Mouse (Mus musculus) myocyte (in vitro differentiated cells): ENCODE results near the gene Gstm4. TPM values are rescaled to one million over a fixed set of nuclear protein-coding genes. Genes with fewer than 3 reads are reported as not detected.

ENCODE experiments used
- H3K27me3 ChIP-seq: one replicate; pipeline ENCODE4 v1.6.1; 2011; ENCODE audit not compliant: control insufficient read depth, insufficient read depth, insufficient read length
- H3K36me3 ChIP-seq: one replicate; pipeline ENCODE4 v1.6.1; 2011; ENCODE audit not compliant: control insufficient read depth, insufficient read depth
- H3K4me2 ChIP-seq: one replicate; pipeline ENCODE4 v1.6.1; 2011; ENCODE audit warnings: low read depth, control low read depth
- H3K4me3 ChIP-seq: one replicate; pipeline ENCODE4 v1.5.1; 2011; ENCODE audit warnings: mild to moderate bottlenecking, control low read depth, moderate library complexity
- H3K79me2 ChIP-seq: one replicate; pipeline ENCODE4 v1.6.1; 2011; ENCODE audit not compliant: control insufficient read depth, insufficient read depth
- H3ac ChIP-seq: one replicate; pipeline ENCODE4 v1.6.1; 2011; ENCODE audit not compliant: control insufficient read depth, insufficient read length
- CEBPB ChIP-seq: IDR thresholded peaks from 2 replicates; pipeline ENCODE4 v1.6.1; 2011; ENCODE audit warnings: mild to moderate bottlenecking, moderate library complexity; ENCODE audit not compliant: poor library complexity, insufficient read depth, severe bottlenecking
- E2F4 ChIP-seq: IDR thresholded peaks from one replicate; pipeline ENCODE4 v1.6.1; 2011; ENCODE audit warnings: mild to moderate bottlenecking, control low read depth, moderate library complexity; ENCODE audit not compliant: insufficient read depth
- MAX ChIP-seq: IDR thresholded peaks from one replicate; pipeline ENCODE4 v1.6.1; 2011; ENCODE audit warnings: low read depth, mild to moderate bottlenecking, control low read depth
- MYOD1 ChIP-seq, 3 experiments: IDR thresholded peaks; one replicate each; pipeline ENCODE4 v1.6.1; 2011; ENCODE audit warnings: control low read depth in 2 of 3, low read depth in 2 of 3, mild to moderate bottlenecking in 2 of 3, moderate library complexity in 1 of 3; ENCODE audit not compliant: insufficient read length in 2 of 3, control insufficient read depth in 1 of 3
- MYOG ChIP-seq, 3 experiments: IDR thresholded peaks; one replicate each; pipeline ENCODE4 v1.6.1; 2011; ENCODE audit warnings: control low read depth in 2 of 3, low read depth in 2 of 3, mild to moderate bottlenecking in 2 of 3; ENCODE audit not compliant: insufficient read length in 2 of 3, control insufficient read depth in 1 of 3, insufficient read depth in 1 of 3
- POLR2A ChIP-seq: IDR thresholded peaks from one replicate; pipeline ENCODE4 v1.6.1; 2011; ENCODE audit warnings: low read depth, mild to moderate bottlenecking, control low read depth, moderate library complexity; ENCODE audit not compliant: insufficient read length
- POLR2AphosphoS2 ChIP-seq: IDR thresholded peaks from one replicate; pipeline ENCODE4 v1.6.1; 2011; ENCODE audit warnings: low read depth, control low read depth; ENCODE audit not compliant: insufficient read length
- REST ChIP-seq: IDR thresholded peaks from one replicate; pipeline ENCODE4 v1.6.1; 2011; ENCODE audit warnings: mild to moderate bottlenecking, control low read depth, moderate library complexity; ENCODE audit not compliant: insufficient read depth, insufficient read length
- SRF ChIP-seq: IDR thresholded peaks from one replicate; pipeline ENCODE4 v1.6.1; 2011; ENCODE audit warnings: low read depth; ENCODE audit not compliant: control insufficient read depth, insufficient read length
- TCF12 ChIP-seq: IDR thresholded peaks from one replicate; pipeline ENCODE4 v1.6.1; 2011; ENCODE audit warnings: mild to moderate bottlenecking, control low read depth; ENCODE audit not compliant: poor library complexity, insufficient read depth, severe bottlenecking
- TCF3 ChIP-seq: IDR thresholded peaks from one replicate; pipeline ENCODE4 v1.6.1; 2011; ENCODE audit warnings: low read depth, control low read depth; ENCODE audit not compliant: insufficient read length
- USF1 ChIP-seq: IDR thresholded peaks from one replicate; pipeline ENCODE4 v1.6.1; 2011; ENCODE audit warnings: low read depth, mild to moderate bottlenecking, control low read depth, moderate library complexity
- polyA plus RNA-seq: library from polyadenylated mRNA; unstranded; fragments of >200 nt; fragmentation: generic; extraction: Trizol; gene quantifications from one replicate; pipeline ENCODE4 v1.2.1, GENCODE M21; 2012; ENCODE audit warnings: missing spikeins

The Gstm4 gene
- polyA plus RNA-seq, 1 experiment = 0.52 TPM

DNA sequence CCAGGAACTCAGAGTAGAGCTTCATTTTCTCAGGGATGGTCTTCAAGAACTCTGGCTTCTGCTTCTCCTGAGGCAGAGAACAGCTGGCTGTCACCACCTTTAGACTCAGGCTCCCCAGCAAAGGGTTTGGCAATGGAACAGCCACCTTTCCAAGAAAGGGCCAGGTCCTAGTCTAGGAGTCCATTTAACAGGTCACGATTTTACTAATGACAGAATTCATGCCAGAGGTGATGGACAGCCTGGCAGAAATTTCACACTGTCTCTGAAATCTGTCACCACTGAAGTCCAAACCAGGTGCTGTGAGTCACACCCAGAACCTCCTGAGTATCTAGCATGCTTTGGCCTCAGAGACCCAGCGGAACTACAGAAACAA, 29.7 kb downstream of the Gstm4 start:
- no peak overlapping the region for H3ac ChIP-seq
- H3K36me3 ChIP-seq = no peaks in the 10 kb centered on the region
- H3K27me3 ChIP-seq = no peaks in the 10 kb centered on the region
- TF ChIP-seq POLR2AphosphoS2 (no peak), TCF3 (no peak), MAX (no peak), MYOD1 (IDR thresholded peaks at IDR 0.05; ENCODE audit: control insufficient read depth in 1 of 3, insufficient read length in 2 of 3, low read depth in 2 of 3) (no peak), POLR2A (no peak), MYOG (IDR thresholded peaks at IDR 0.05; ENCODE audit: control insufficient read depth in 1 of 3, insufficient read depth in 1 of 3, insufficient read length in 2 of 3, low read depth in 2 of 3) (no peak), REST (no peak), E2F4 (no peak), USF1 (no peak), TCF12 (no peak), CEBPB (no peak), SRF (no peak)
- H3K4me2 ChIP-seq = no peak overlapping the region
- H3K4me3 ChIP-seq = no peak overlapping the region
- H3K79me2 ChIP-seq = no peaks in the 10 kb centered on the region

- Histone ChIP-seq H3ac (no peak overlapping the region), H3K27me3 (no peaks in the 10 kb centered on the region), H3K4me3 (no peak overlapping the region), H3K36me3 (no peaks in the 10 kb centered on the region), H3K4me2 (no peak overlapping the region), H3K79me2 (no peaks in the 10 kb centered on the region)
- TF ChIP-seq POLR2AphosphoS2 (no peak), POLR2A (no peak), MYOD1 (IDR thresholded peaks at IDR 0.05; ENCODE audit: control insufficient read depth in 1 of 3, insufficient read length in 2 of 3, low read depth in 2 of 3) (no peak), E2F4 (no peak), REST (no peak), TCF12 (no peak), CEBPB (no peak), TCF3 (no peak), USF1 (no peak)
Observed at GRCm38 (mm10) chr3:108014098-108014973, 30.4 kb downstream of the Gstm4 start.

DNA sequence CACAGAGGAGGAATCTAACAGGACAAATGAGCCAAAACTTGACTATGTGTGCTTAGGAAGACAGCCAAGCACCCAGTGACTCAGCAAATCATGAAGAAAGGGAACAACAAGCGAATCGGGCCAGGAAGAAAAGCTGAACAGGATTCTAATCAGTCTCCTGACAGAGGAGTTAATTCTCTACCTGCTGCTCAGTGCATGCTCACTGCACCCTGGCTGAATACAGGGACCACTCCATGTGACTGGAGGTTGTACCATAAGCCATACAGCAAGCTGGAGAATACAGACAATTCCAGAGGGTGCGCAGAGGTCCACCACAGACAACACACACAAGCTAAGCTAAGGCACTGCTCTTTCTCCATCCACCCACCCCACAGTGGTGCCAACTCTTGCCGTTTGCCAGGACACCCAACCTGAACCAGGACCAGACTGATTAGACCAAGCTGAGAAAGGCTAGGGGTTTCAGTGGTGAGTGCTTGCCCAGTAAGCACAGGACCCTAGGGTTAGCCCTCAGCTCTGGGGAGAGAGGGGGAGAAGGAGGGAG, 31.3 kb downstream of the Gstm4 start:
- TF ChIP-seq E2F4 = no peak
- TF ChIP-seq MYOG (IDR thresholded peaks at IDR 0.05; ENCODE audit: control insufficient read depth in 1 of 3, insufficient read depth in 1 of 3, insufficient read length in 2 of 3, low read depth in 2 of 3) = no peak
- no peak for TF ChIP-seq POLR2A
- TF ChIP-seq SRF = no peak
- no peak for TF ChIP-seq MAX
- no peak for TF ChIP-seq MYOD1 (IDR thresholded peaks at IDR 0.05; ENCODE audit: control insufficient read depth in 1 of 3, insufficient read length in 2 of 3, low read depth in 2 of 3)
- no peak for TF ChIP-seq REST
- peak overlapping the region; percentile 64 for H3K4me2 ChIP-seq
- no peaks in the 10 kb centered on the region for H3K27me3 ChIP-seq
- no peaks in the 10 kb centered on the region for H3K36me3 ChIP-seq
- no peak overlapping the region for H3ac ChIP-seq
- H3K4me3 ChIP-seq = no peak overlapping the region
- no peaks in the 10 kb centered on the region for H3K79me2 ChIP-seq

DNA sequence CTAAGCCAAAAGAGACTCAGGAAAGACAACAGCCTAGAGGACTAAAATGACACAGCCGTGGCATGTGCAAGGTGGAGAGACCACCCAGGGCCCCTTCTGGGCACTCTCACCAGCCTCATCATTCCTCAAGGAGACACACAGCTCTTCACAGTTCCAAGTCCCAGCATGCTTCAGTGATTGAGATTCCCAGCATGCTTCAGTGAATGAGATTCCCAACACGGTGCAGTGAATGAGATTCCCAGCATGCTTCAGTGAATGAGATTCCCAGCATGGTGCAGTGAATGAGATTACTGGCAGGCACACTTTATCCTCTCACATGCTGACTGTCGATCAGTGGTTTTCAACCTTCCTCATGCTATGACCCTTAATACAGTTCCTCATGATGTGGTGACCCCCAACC, 33.1 kb downstream of the Gstm4 start:
- TF ChIP-seq MYOG (IDR thresholded peaks at IDR 0.05; ENCODE audit: control insufficient read depth in 1 of 3, insufficient read depth in 1 of 3, insufficient read length in 2 of 3, low read depth in 2 of 3) = no peak
- TF ChIP-seq USF1 = no peak
- no peak for TF ChIP-seq MAX
- no peak for TF ChIP-seq SRF
- TF ChIP-seq POLR2AphosphoS2 = no peak
- TF ChIP-seq TCF12 = no peak
- TF ChIP-seq POLR2A = no peak
- no peak for TF ChIP-seq CEBPB
- TF ChIP-seq TCF3 = no peak
- TF ChIP-seq E2F4 = no peak
- no peak for TF ChIP-seq REST
- no peak for TF ChIP-seq MYOD1 (IDR thresholded peaks at IDR 0.05; ENCODE audit: control insufficient read depth in 1 of 3, insufficient read length in 2 of 3, low read depth in 2 of 3)
- H3K79me2 ChIP-seq = no peaks in the 10 kb centered on the region
- no peak overlapping the region for H3ac ChIP-seq

More for the DNA sequence above, 33.1 kb downstream of the Gstm4 start:
- H3K4me2 ChIP-seq = no peak overlapping the region
- H3K36me3 ChIP-seq = no peaks in the 10 kb centered on the region
- no peak overlapping the region for H3K4me3 ChIP-seq
- H3K27me3 ChIP-seq = no peaks in the 10 kb centered on the region
